Mouse (Mus musculus) forebrain, embryonic 16.5 days (tissue): ENCODE measurements at regions not wholly inside any gene's neighbourhood (a gene's known extent, or its start where the extent isn't known, plus 50 kb on each side); places are given as distances from the start of the nearest gene placed in this dataset.

Experiments
- ATAC-seq: fragments of 200-750 bp; cut with Nextera tagmentation; 2 replicates; pipeline ENCODE4 v1.8.0; 2017; ENCODE audit warnings: mild to moderate bottlenecking, moderate library complexity
- H3K27ac ChIP-seq: fragments of 300-500 bp; sonication (generic); 2 replicates; pipeline ENCODE4 v1.5.1; 2014; ENCODE audit warnings: low read length, control low read depth
- H3K27me3 ChIP-seq: fragments of 300-500 bp; sonication (generic); replicated peaks from 2 replicates; pipeline ENCODE4 v1.6.1; 2014; ENCODE audit warnings: low read length; ENCODE audit not compliant: control insufficient read depth, insufficient read depth
- H3K36me3 ChIP-seq: fragments of 300-500 bp; sonication (generic); 2 replicates; pipeline ENCODE4 v1.6.1; 2014; ENCODE audit not compliant: control insufficient read depth, insufficient read depth
- H3K4me1 ChIP-seq: fragments of 300-500 bp; sonication (generic); replicated peaks from 2 replicates; pipeline ENCODE4 v1.6.1; 2014; ENCODE audit warnings: low read length; ENCODE audit not compliant: control insufficient read depth, insufficient read depth
- H3K4me2 ChIP-seq: fragments of 300-500 bp; sonication (generic); 2 replicates; pipeline ENCODE4 v1.6.1; 2014; ENCODE audit warnings: mild to moderate bottlenecking, low read length, control low read depth
- H3K4me3 ChIP-seq: fragments of 300-500 bp; sonication (generic); replicated peaks from 2 replicates; pipeline ENCODE4 v1.5.1; 2014; ENCODE audit warnings: mild to moderate bottlenecking, low read length, control low read depth
- H3K9ac ChIP-seq: fragments of 300-500 bp; sonication (generic); replicated peaks from 2 replicates; pipeline ENCODE4 v1.6.1; 2014; ENCODE audit warnings: low read depth, low read length, control low read depth
- H3K9me3 ChIP-seq: fragments of 300-500 bp; sonication (generic); 2 replicates; pipeline ENCODE4 v1.6.1; 2016; ENCODE audit warnings: low read length; ENCODE audit not compliant: control insufficient read depth
- WGBS: fragments of 180-500 bp; shearing (Covaris S2); extraction: QIAGEN DNeasy Blood & Tissue Kit; methylation state at CpG from one replicate; pipeline ENCODE4 v1.1.7; 2014; 5-methylcytosine and 5-hydroxymethylcytosine counted together

DNA sequence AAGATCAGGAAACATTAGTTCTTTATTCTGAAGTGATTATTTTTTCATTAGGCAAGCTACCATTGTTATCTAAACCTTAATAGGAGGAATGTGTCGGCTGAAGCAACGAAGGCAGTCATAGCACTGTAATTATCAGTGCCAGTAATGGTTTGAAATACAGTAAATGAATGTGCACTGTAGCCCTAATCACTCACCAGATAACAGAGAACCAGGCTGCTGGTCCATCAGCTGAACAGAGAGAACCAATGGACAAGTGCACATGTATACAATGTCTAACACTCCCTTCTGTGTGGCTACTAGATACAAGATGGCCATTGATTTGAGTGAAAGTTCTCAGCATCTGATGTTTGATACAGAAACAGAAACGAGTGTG lies 294.6 kb upstream of the Ano5 start:
- H3K27ac ChIP-seq: 0 out of 2 replicates have a peak overlapping the region, but pooled peaks have one; percentile 23
- WGBS: 53% methylated on average over 3 of the region's 3 CpGs
- H3K9ac ChIP-seq: no peak overlapping the region
- no peaks in the 10 kb centered on the region for H3K36me3 ChIP-seq
- no peaks in the 10 kb centered on the region for H3K9me3 ChIP-seq
- H3K27me3 ChIP-seq: no peaks in the 10 kb centered on the region
- peak; percentile 54; the same call in 1 of the 2 replicates for ATAC-seq
- no peaks in the 10 kb centered on the region for H3K4me1 ChIP-seq
- H3K4me3 ChIP-seq: no peak overlapping the region
- no peak overlapping the region for H3K4me2 ChIP-seq

DNA sequence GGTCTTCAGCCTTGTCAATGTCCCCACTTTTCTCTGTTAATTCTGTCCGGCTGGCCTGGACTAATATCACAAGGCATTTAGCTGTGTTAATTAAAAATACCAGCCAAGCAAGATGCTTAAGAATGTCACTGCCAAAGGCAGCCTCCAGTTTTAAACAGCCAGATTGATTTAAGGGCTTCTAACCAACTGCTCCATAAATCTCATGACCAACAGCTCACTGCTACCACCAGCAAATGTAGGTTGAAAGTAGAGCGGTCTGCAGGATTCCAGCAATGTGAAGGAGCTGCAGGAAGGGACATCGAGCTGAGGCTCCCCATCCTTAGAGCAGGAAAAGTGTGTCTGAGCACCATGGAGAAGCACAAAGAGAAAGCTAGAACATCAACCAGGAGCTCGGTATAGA lies 289.5 kb upstream of the Ano5 start:
- no peaks in the 10 kb centered on the region for H3K27me3 ChIP-seq
- H3K36me3 ChIP-seq: no peaks in the 10 kb centered on the region
- H3K9ac ChIP-seq: no peak overlapping the region
- no peak overlapping the region for H3K4me3 ChIP-seq
- no peaks in the 10 kb centered on the region for H3K9me3 ChIP-seq
- no peak; the same call in 1 of the 2 replicates for ATAC-seq
- no peaks in the 10 kb centered on the region for H3K4me1 ChIP-seq
- H3K4me2 ChIP-seq: no peak overlapping the region
- no peak overlapping the region for H3K27ac ChIP-seq
- 81% methylated on average over 4 of the region's 4 CpGs for WGBS

GRCm38 (mm10) chr7:51221806-51222205 lies 289.0 kb upstream of the Ano5 start:
- H3K4me3 ChIP-seq: no peak overlapping the region
- WGBS: 83% methylated on average over 1 of the region's 1 CpGs
- ATAC-seq: no peak
- no peak overlapping the region for H3K9ac ChIP-seq
- H3K4me2 ChIP-seq: no peak overlapping the region
- peaks cover under 1% of the 10 kb centered on the region; the same call in 1 of the 2 replicates for H3K4me1 ChIP-seq
- no peaks in the 10 kb centered on the region for H3K9me3 ChIP-seq
- no peaks in the 10 kb centered on the region for H3K27me3 ChIP-seq
- H3K36me3 ChIP-seq: no peaks in the 10 kb centered on the region
- H3K27ac ChIP-seq: no peak overlapping the region

DNA sequence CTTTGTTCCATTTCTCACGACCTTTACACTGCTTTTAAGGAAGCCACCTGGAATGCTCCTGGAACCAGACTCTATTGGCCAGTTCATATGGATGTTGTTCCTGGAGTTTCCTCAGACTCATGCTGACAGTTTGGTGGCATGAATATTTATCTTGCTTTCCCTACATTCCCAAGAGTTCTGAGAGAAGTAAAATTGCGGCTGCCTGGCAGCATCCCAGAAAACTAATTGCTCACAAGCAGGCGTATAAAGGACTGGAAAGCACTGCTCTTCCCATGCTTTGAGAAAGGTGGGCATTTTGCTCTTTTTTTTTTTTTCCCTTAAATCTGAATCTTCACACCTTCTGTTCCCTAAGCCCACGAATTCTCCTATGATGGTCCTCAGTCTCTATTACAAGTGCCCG lies 283.7 kb upstream of the Ano5 start:
- Histone ChIP-seq H3K9me3 (no peaks in the 10 kb centered on the region), H3K36me3 (no peaks in the 10 kb centered on the region), H3K4me2 (no peak overlapping the region), H3K4me3 (no peak overlapping the region), H3K4me1 (peaks cover 8% of the 10 kb centered on the region), H3K27ac (no peak overlapping the region), H3K9ac (no peak overlapping the region), H3K27me3 (no peaks in the 10 kb centered on the region)
- peak; percentile 49 for ATAC-seq
- 47% methylated on average over 5 of the region's 5 CpGs for WGBS

GRCm38 (mm10) chr7:51234616-51235015 lies 276.2 kb upstream of the Ano5 start:
- no peaks in the 10 kb centered on the region for H3K9me3 ChIP-seq
- no peak overlapping the region for H3K9ac ChIP-seq
- 63% methylated on average over 4 of the region's 4 CpGs for WGBS
- no peaks in the 10 kb centered on the region for H3K27me3 ChIP-seq
- H3K36me3 ChIP-seq: no peaks in the 10 kb centered on the region
- ATAC-seq: no peak
- no peaks in the 10 kb centered on the region for H3K4me1 ChIP-seq
- H3K4me2 ChIP-seq: no peak overlapping the region
- no peak overlapping the region for H3K4me3 ChIP-seq
- H3K27ac ChIP-seq: no peak overlapping the region

DNA sequence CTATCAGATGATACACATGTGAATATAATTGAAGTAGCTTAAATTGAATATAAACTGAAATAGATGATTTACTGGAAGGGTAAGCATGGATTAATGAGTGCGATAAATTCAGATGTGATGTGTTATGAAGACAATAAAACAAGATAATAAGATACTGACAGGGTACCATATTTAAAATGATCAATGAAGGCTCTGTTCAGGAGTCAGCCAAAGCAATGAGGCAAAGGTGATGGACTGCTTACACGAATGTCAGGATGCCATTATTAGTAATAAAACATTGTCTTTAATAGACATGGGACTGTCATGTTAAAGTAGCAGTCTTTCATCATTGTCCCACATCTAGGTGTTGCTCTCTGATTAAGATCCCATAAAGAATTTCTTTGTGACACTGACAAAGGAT lies 263.1 kb upstream of the Ano5 start:
- H3K9ac ChIP-seq: no peak overlapping the region
- 82% methylated on average over 2 of the region's 2 CpGs for WGBS

GRCm38 (mm10) chr7:51254461-51254860 lies 256.4 kb upstream of the Ano5 start:
- Histone ChIP-seq H3K4me1 (no peaks in the 10 kb centered on the region), H3K4me2 (no peak overlapping the region), H3K36me3 (no peaks in the 10 kb centered on the region), H3K27ac (no peak overlapping the region), H3K9me3 (no peaks in the 10 kb centered on the region), H3K9ac (no peak overlapping the region), H3K4me3 (no peak overlapping the region), H3K27me3 (no peaks in the 10 kb centered on the region)
- ATAC-seq: no peak
- WGBS: 60% methylated on average over 2 of the region's 2 CpGs

More for the DNA sequence above, 263.1 kb upstream of the Ano5 start:
- Histone ChIP-seq H3K4me1 (no peaks in the 10 kb centered on the region), H3K36me3 (no peaks in the 10 kb centered on the region), H3K27ac (no peak overlapping the region), H3K4me2 (no peak overlapping the region), H3K27me3 (no peaks in the 10 kb centered on the region), H3K9me3 (no peaks in the 10 kb centered on the region), H3K4me3 (no peak overlapping the region)
- ATAC-seq: no peak

- ATAC-seq: 0 out of 2 replicates have a peak, but pooled peaks have one; percentile 18
- WGBS: 26% methylated on average over 2 of the region's 2 CpGs
- no peak overlapping the region for H3K4me2 ChIP-seq
- H3K9ac ChIP-seq: no peak overlapping the region
- no peak overlapping the region for H3K27ac ChIP-seq
- H3K9me3 ChIP-seq: no peaks in the 10 kb centered on the region
- no peaks in the 10 kb centered on the region for H3K27me3 ChIP-seq
- H3K4me3 ChIP-seq: no peak overlapping the region
- H3K36me3 ChIP-seq: no peaks in the 10 kb centered on the region
- no peaks in the 10 kb centered on the region for H3K4me1 ChIP-seq
These were observed 251.5 kb upstream of the Ano5 start for GRCm38 (mm10) chr7:51259160-51259831.

GRCm38 (mm10) chr7:51264166-51264565 lies 246.7 kb upstream of the Ano5 start:
- Histone ChIP-seq H3K9ac (no peak overlapping the region), H3K27me3 (no peaks in the 10 kb centered on the region), H3K27ac (no peak overlapping the region), H3K4me1 (no peaks in the 10 kb centered on the region), H3K4me2 (no peak overlapping the region), H3K4me3 (no peak overlapping the region), H3K36me3 (no peaks in the 10 kb centered on the region), H3K9me3 (no peaks in the 10 kb centered on the region)
- no peak for ATAC-seq
- WGBS: 55% methylated on average over 4 of the region's 4 CpGs

- H3K4me3 ChIP-seq: no peak overlapping the region
These were observed 244.9 kb upstream of the Ano5 start for GRCm38 (mm10) chr7:51265896-51266295.

More at GRCm38 (mm10) chr7:51265896-51266295, 244.9 kb upstream of the Ano5 start:
- no peak overlapping the region for H3K27ac ChIP-seq
- H3K4me2 ChIP-seq: no peak overlapping the region
- no peaks in the 10 kb centered on the region for H3K9me3 ChIP-seq
- WGBS: 83% methylated on average over 1 of the region's 1 CpGs
- no peaks in the 10 kb centered on the region for H3K4me1 ChIP-seq
- no peak overlapping the region for H3K9ac ChIP-seq
- no peak for ATAC-seq
- no peaks in the 10 kb centered on the region for H3K36me3 ChIP-seq
- H3K27me3 ChIP-seq: no peaks in the 10 kb centered on the region
